9 mouse cellular contexts compared by ENCODE assay signal in genomic region chr17:31826669-31827068, GRCm38 (mm10). TPM values are rescaled to one million over a fixed set of nuclear protein-coding genes. Genes with fewer than 3 reads are reported as not detected.
DNase-seq lines count a peak whose midpoint lies in the region; ATAC-seq lines count a peak whose summit lies in the region.
"Had no signal": no experiment of that assay in that cellular context is flagged by ENCODE, and none has a peak within 500 bp of the region (broad histone marks: within the 10 kb centered on the region; RNA-seq: fewer than 3 reads in every experiment).

No protein-coding gene starts in this region.

- no peak for ATAC-seq in CD4-positive, CD25-positive, alpha-beta regulatory T cell, adult 4 months

- no peaks in the 10 kb centered on the region for H3K36me3 ChIP-seq in heart, embryonic 10.5 days
- H3K36me3 ChIP-seq: liver, embryonic 13.5 days had no signal

- H3K27me3 ChIP-seq in heart, embryonic 10.5 days (ENCODE audit: insufficient read depth, poor library complexity, severe bottlenecking): peaks cover 5% of the 10 kb centered on the region; the same call in 1 of the 2 replicates
- H3K27me3 ChIP-seq: liver, embryonic 13.5 days had no signal

- peaks cover 25% of the 10 kb centered on the region for H3K4me1 ChIP-seq in heart, embryonic 10.5 days

- WGBS in heart, embryonic 10.5 days: 63% methylated on average over 6 of the region's 6 CpGs

- H3K27ac ChIP-seq in heart, embryonic 10.5 days: 0 out of 2 replicates have a peak overlapping the region, but pooled peaks have one; percentile 63
- H3K27ac ChIP-seq: liver, embryonic 13.5 days had no signal

- no peak overlapping the region for H3K4me3 ChIP-seq in heart, embryonic 10.5 days
- H3K4me3 ChIP-seq: liver, embryonic 13.5 days had no signal

- H3K9me3 ChIP-seq in heart, embryonic 10.5 days: no peaks in the 10 kb centered on the region
- H3K9me3 ChIP-seq: liver, embryonic 13.5 days had no signal

- peak; percentile 47 for DNase-seq in CD4-positive, CD25-positive, alpha-beta regulatory T cell, adult 2 months (ENCODE audit: low read depth, low spot score)
- DNase-seq in 3T3-L1 (ENCODE audit: low read depth, low spot score): peak; percentile 53
- DNase-seq in heart, embryonic 10.5 days (ENCODE audit: low spot score): no peak
- peak; percentile 62 to 71 for DNase-seq in kidney, postnatal 4 days
- DNase-seq in urinary bladder, postnatal 14 days (ENCODE audit: low spot score): no peak
- DNase-seq in right cerebral cortex, postnatal 14 days: no peak
- no peak for DNase-seq in right cerebral cortex, postnatal 36 days (ENCODE audit: low spot score in 2 of 2)
- DNase-seq: liver, embryonic 13.5 days had no signal

RNA-seq across cellular contexts. Expression of gene Sik1, which starts 28.9 kb away (rescaled TPM):
- 1 to 10 TPM; 2.0 to 4.2 TPM for polyA plus RNA-seq in CD4-positive, CD25-positive, alpha-beta regulatory T cell, adult 4 months (2017; shearing (Covaris generic))
- 20.9 and 22.0 TPM in 2 replicates for polyA plus RNA-seq in heart, embryonic 10.5 days (2016; fragmentation: Nextera tagmentation; extraction: Ambion mirVana)

Comparison
In these comparisons a context has a peak if more than half of its experiments do, and no peak if none do; other contexts are left out.
1. DNase-seq: peak in CD4-positive, CD25-positive, alpha-beta regulatory T cell, adult 2 months (single experiment), 3T3-L1 (single experiment) and kidney, postnatal 4 days (2 of 2); none in heart, embryonic 10.5 days (single experiment), urinary bladder, postnatal 14 days (single experiment), right cerebral cortex, postnatal 14 days (single experiment) and right cerebral cortex, postnatal 36 days (0 of 2).